Mouse (Mus musculus): ENCODE data around the gene Cygb.
A peak's percentile ranks its signal among the peaks of the same experiment; 100 is the strongest.

DNA sequence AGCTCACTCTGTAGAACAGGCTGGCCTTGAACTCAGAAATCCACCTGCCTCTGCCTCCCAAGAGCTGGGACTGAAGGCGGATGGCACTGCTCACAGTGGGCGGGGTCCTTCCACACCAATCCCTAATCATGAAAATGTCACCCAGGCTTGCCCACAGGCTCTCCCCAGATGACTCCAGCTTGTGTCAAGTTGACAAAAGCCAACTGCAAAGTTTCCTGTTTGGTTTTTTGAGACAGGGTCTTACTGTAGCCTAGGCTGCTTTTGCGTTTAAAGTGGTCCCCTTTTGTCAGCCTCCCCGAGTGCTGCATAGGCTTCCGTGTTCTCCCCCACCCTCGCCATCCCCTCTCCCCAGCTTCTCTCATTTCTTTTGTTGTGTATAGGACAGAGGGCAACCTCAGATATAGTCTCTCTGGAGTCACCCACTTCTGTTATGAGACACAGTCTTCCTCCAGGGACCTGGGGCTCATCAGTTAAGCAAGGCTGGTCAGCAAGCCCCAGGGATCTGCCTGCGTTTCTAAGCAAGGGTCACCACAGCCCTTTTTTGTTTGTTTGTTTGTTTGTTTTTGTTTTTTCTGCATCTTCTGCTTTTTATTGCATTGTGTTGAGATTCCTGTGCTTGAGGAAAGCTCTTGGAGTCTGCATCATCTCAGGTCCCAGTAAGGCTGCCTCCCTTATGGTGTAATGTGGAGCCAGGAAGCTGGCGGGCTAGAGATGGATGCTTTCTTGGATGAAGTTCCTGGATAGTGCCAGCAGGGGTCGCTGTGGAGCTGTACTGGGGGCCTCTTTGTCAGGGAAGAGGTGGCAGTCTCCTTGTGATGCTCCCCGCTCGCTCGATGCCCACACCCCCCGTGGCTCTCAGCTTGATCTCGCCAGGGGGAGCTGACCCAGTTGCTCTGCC is 11.2 kb downstream of the Cygb start:
- TF ChIP-seq POLR2A (IDR thresholded peaks at IDR 0.05; ENCODE audit: borderline replicate concordance, control insufficient read depth, low read depth, low read length) (no peak), CTCF (IDR thresholded peaks at IDR 0.05; ENCODE audit: control insufficient read depth, insufficient read depth, low read length) (peak; percentile 89)

Data from bone marrow, adult 2 months (tissue).